Mouse (Mus musculus) E14TG2a.4 (cell line): ENCODE results near the gene Rnasek.

Source experiments
- CTCF ChIP-seq: conservative IDR thresholded peaks from 2 replicates; pipeline ENCODE4 v1.5.1; 2014; ENCODE audit warnings: low read length
- NANOG ChIP-seq: IDR thresholded peaks from 2 replicates; pipeline ENCODE4 v1.6.1; 2014; ENCODE audit warnings: borderline replicate concordance, low read length, mixed read lengths
- POU5F1 ChIP-seq: IDR thresholded peaks from 2 replicates; pipeline ENCODE4 v1.6.1; 2014; ENCODE audit warnings: low read length, borderline replicate concordance

GRCm38 (mm10) chr11:70230239-70230727, 9.4 kb downstream of the Rnasek start:
- TF ChIP-seq CTCF: peak; percentile 83
- TF ChIP-seq NANOG: no peak
- no peak for TF ChIP-seq POU5F1
